8 mouse cellular contexts compared by ENCODE assay signal in genomic region chr5:129414960-129415706, GRCm38 (mm10).
DNase-seq lines count a peak whose midpoint lies in the region; ATAC-seq and TF ChIP-seq lines count a peak whose summit lies in the region.

No protein-coding gene starts in this region.

- no peak overlapping the region for H3K4me3 ChIP-seq in embryonic facial prominence, embryonic 14.5 days (ENCODE audit: low read depth, low read length)
- H3K4me3 ChIP-seq in hindbrain, embryonic 12.5 days = no peak overlapping the region
- no peak overlapping the region for H3K4me3 ChIP-seq in liver, adult 2 months (ENCODE audit: insufficient read depth, low read depth, low read length)
- no peak overlapping the region for H3K4me3 ChIP-seq in forebrain, embryonic 14.5 days (ENCODE audit: low read depth, low read length)

- H3K4me1 ChIP-seq in embryonic facial prominence, embryonic 14.5 days (ENCODE audit: control insufficient read depth, insufficient read depth, low read length) = 0 out of 2 replicates have a peak, but pooled peaks cover 5% of the 10 kb centered on the region
- H3K4me1 ChIP-seq in hindbrain, embryonic 12.5 days = peaks cover 11% of the 10 kb centered on the region; the same call in 1 of the 2 replicates
- H3K4me1 ChIP-seq in liver, adult 2 months (ENCODE audit: control insufficient read depth, insufficient read depth, low read length) = no peaks in the 10 kb centered on the region
- H3K4me1 ChIP-seq in forebrain, embryonic 14.5 days (ENCODE audit: control insufficient read depth, insufficient read depth, low read length) = no peaks in the 10 kb centered on the region

- TF ChIP-seq POLR2A in liver, adult 2 months (IDR thresholded peaks at IDR 0.05; ENCODE audit: extremely low read depth, insufficient read depth, low read length) = no peak

- WGBS in embryonic facial prominence, embryonic 14.5 days = 25% methylated on average over 12 of the region's 12 CpGs
- WGBS in hindbrain, embryonic 12.5 days = 44% methylated on average over 12 of the region's 12 CpGs
- WGBS in liver, adult 2 months = 34% methylated on average over 12 of the region's 12 CpGs
- 39% methylated on average over 12 of the region's 12 CpGs for WGBS in forebrain, embryonic 14.5 days

- no peaks in the 10 kb centered on the region for H3K9me3 ChIP-seq in embryonic facial prominence, embryonic 14.5 days (ENCODE audit: control insufficient read depth, low read length)
- no peaks in the 10 kb centered on the region for H3K9me3 ChIP-seq in hindbrain, embryonic 12.5 days (replicated peaks)
- H3K9me3 ChIP-seq in forebrain, embryonic 14.5 days (replicated peaks; ENCODE audit: control insufficient read depth, low read length) = no peaks in the 10 kb centered on the region

- H3K27ac ChIP-seq in embryonic facial prominence, embryonic 14.5 days (replicated peaks; ENCODE audit: low read depth, low read length) = no peak overlapping the region
- H3K27ac ChIP-seq in hindbrain, embryonic 12.5 days = no peak overlapping the region; the same call in 1 of the 2 replicates
- H3K27ac ChIP-seq in liver, adult 2 months (replicated peaks; ENCODE audit: insufficient read depth, low read depth, low read length) = peak overlapping the region; percentile 42
- no peak overlapping the region for H3K27ac ChIP-seq in forebrain, embryonic 14.5 days (ENCODE audit: low read depth, low read length)

- TF ChIP-seq CTCF in liver, adult 2 months (IDR thresholded peaks at IDR 0.05; ENCODE audit: low read depth, low read length) = no peak

- H3K79me2 ChIP-seq in liver, adult 2 months (ENCODE audit: control insufficient read depth, insufficient read depth, low read length) = no peaks in the 10 kb centered on the region

- H3K4me2 ChIP-seq in embryonic facial prominence, embryonic 14.5 days (ENCODE audit: low read depth, low read length) = peak overlapping the region; percentile 39; the same call in 1 of the 2 replicates
- peak overlapping the region; percentile 8; the same call in 1 of the 2 replicates for H3K4me2 ChIP-seq in hindbrain, embryonic 12.5 days (replicated peaks)
- H3K4me2 ChIP-seq in forebrain, embryonic 14.5 days (ENCODE audit: low read length) = no peak overlapping the region

- H3K9ac ChIP-seq in embryonic facial prominence, embryonic 14.5 days (ENCODE audit: low read depth, low read length) = peak overlapping the region; percentile 2; the same call in 1 of the 2 replicates
- H3K9ac ChIP-seq in hindbrain, embryonic 12.5 days = no peak overlapping the region
- H3K9ac ChIP-seq in liver, adult 2 months (ENCODE audit: low read depth, low read length) = no peak overlapping the region
- no peak overlapping the region for H3K9ac ChIP-seq in forebrain, embryonic 14.5 days (ENCODE audit: low read length)

- DNase-seq in frontal cortex, postnatal 25 days (ENCODE audit: low spot score in 2 of 2) = no peak
- DNase-seq in embryonic facial prominence, embryonic 14.5 days (ENCODE audit: low spot score) = peak; percentile 38
- DNase-seq in liver, adult 2 months (ENCODE audit: extremely low read depth, low read depth, low spot score) = peak; percentile 22
- peak; percentile 15 for DNase-seq in urinary bladder, postnatal 25 days (ENCODE audit: low spot score)
- DNase-seq in layer of hippocampus, postnatal 14 days (ENCODE audit: low spot score in 2 of 2) = no peak
- DNase-seq in forebrain, embryonic 14.5 days (ENCODE audit: low spot score) = no peak

- no peaks in the 10 kb centered on the region for H3K27me3 ChIP-seq in embryonic facial prominence, embryonic 14.5 days (replicated peaks; ENCODE audit: control insufficient read depth, insufficient read depth, low read length)
- H3K27me3 ChIP-seq in hindbrain, embryonic 12.5 days = no peaks in the 10 kb centered on the region
- H3K27me3 ChIP-seq in liver, adult 2 months (ENCODE audit: control insufficient read depth, insufficient read depth, low read length) = no peaks in the 10 kb centered on the region
- H3K27me3 ChIP-seq in forebrain, embryonic 14.5 days (replicated peaks; ENCODE audit: control insufficient read depth, insufficient read depth, low read length) = no peaks in the 10 kb centered on the region

- peak; percentile 50; the same call in 1 of the 2 replicates for ATAC-seq in frontal cortex, adult (ENCODE audit: low TSS enrichment)
- no peak for ATAC-seq in embryonic facial prominence, embryonic 14.5 days (ENCODE audit: low read depth)
- ATAC-seq in hindbrain, embryonic 12.5 days (ENCODE audit: low FRiP score) = no peak
- ATAC-seq in forebrain, embryonic 14.5 days = no peak

- H3K36me3 ChIP-seq in embryonic facial prominence, embryonic 14.5 days (ENCODE audit: control insufficient read depth, insufficient read depth, low read length) = no peaks in the 10 kb centered on the region
- no peaks in the 10 kb centered on the region for H3K36me3 ChIP-seq in hindbrain, embryonic 12.5 days
- no peaks in the 10 kb centered on the region for H3K36me3 ChIP-seq in liver, adult 2 months (ENCODE audit: control insufficient read depth, insufficient read depth, low read length)
- H3K36me3 ChIP-seq in forebrain, embryonic 14.5 days (ENCODE audit: control insufficient read depth, insufficient read depth, low read length) = no peaks in the 10 kb centered on the region

Comparison
In these comparisons a context has a peak if more than half of its experiments do, and no peak if none do; other contexts are left out.
1. DNase-seq: peak in embryonic facial prominence, embryonic 14.5 days (single experiment), liver, adult 2 months (single experiment) and urinary bladder, postnatal 25 days (single experiment); none in frontal cortex, postnatal 25 days (0 of 2), layer of hippocampus, postnatal 14 days (0 of 2) and forebrain, embryonic 14.5 days (single experiment).